In genomic region chr9:53705491-53705991, GRCm38 (mm10) we compare ENCODE assay signal across 8 mouse cellular contexts. TPM values are rescaled to one million over a fixed set of nuclear protein-coding genes. Genes with fewer than 3 reads are reported as not detected.
A peak's percentile ranks its signal among the peaks of the same experiment; 100 is the strongest.
DNase-seq lines count a peak whose midpoint lies in the region; ATAC-seq and TF ChIP-seq lines count a peak whose summit lies in the region.

No protein-coding gene starts in this region.

- no peaks in the 10 kb centered on the region for H3K79me2 ChIP-seq in macrophage (ENCODE audit: inconsistent target)

- H3K9ac ChIP-seq in heart, embryonic 13.5 days, result no peak overlapping the region

- no peak for TF ChIP-seq POLR2A in cortical plate, adult 2 months (IDR thresholded peaks at IDR 0.05; ENCODE audit: extremely low read depth, insufficient read depth, low read length)

- H3K36me3 ChIP-seq in heart, embryonic 13.5 days, result no peaks in the 10 kb centered on the region
- H3K36me3 ChIP-seq in macrophage (ENCODE audit: inconsistent target), result no peaks in the 10 kb centered on the region

- no peak overlapping the region for H3K27ac ChIP-seq in cortical plate, adult 2 months (ENCODE audit: insufficient read depth, low read length)
- no peak overlapping the region for H3K27ac ChIP-seq in heart, embryonic 13.5 days (replicated peaks)
- 0 out of 2 replicates have a peak overlapping the region, but pooled peaks have one; percentile 13 for H3K27ac ChIP-seq in macrophage

- WGBS in heart, embryonic 13.5 days, result under 1% methylated on average over 28 of the region's 28 CpGs
- 2% methylated on average over 27 of the region's 28 CpGs for WGBS in macrophage (ENCODE audit: missing documents)

- peak; percentile 11 for DNase-seq in left cerebral cortex, adult 11 months (ENCODE audit: low spot score)
- no peak for DNase-seq in left cerebral cortex, adult 8-10 months (ENCODE audit: low spot score in 2 of 2)
- peak; percentile 39 to 53 for DNase-seq in left cerebral cortex, postnatal 10 days (ENCODE audit: extremely low spot score in 1 of 2, low spot score in 2 of 2)
- DNase-seq in spleen, adult 12 weeks (ENCODE audit: low spot score), result peak; percentile 34
- no peak for DNase-seq in T-cell, adult 2 months (ENCODE audit: low spot score)

- H3K4me1 ChIP-seq in cortical plate, adult 2 months (ENCODE audit: control insufficient read depth, insufficient read depth, low read length), result no peaks in the 10 kb centered on the region
- H3K4me1 ChIP-seq in heart, embryonic 13.5 days, result peaks cover 9% of the 10 kb centered on the region

- TF ChIP-seq CTCF in cortical plate, adult 2 months (IDR thresholded peaks at IDR 0.05; ENCODE audit: extremely low read depth, insufficient read depth, low read length), result no peak

- H3K27me3 ChIP-seq in heart, embryonic 13.5 days (replicated peaks), result 0 out of 2 replicates have a peak, but pooled peaks cover 19% of the 10 kb centered on the region

- peak overlapping the region; percentile 82 for H3K4me2 ChIP-seq in heart, embryonic 13.5 days

- no peaks in the 10 kb centered on the region for H3K9me3 ChIP-seq in heart, embryonic 13.5 days

- no peak for ATAC-seq in heart, embryonic 13.5 days (ENCODE audit: extremely low read depth, insufficient number of reproducible peaks, low FRiP score, low TSS enrichment)

- peak overlapping the region; percentile 80 for H3K4me3 ChIP-seq in cortical plate, adult 2 months (ENCODE audit: insufficient read depth, low read length)
- H3K4me3 ChIP-seq in heart, embryonic 13.5 days, result peak overlapping the region; percentile 53
- H3K4me3 ChIP-seq in macrophage (ENCODE audit: inconsistent target), result peak overlapping the region; percentile 41

- intact Hi-C loops in left cerebral cortex, postnatal 10 days (cut with DNase I), result no loop called here

RNA-seq across cellular contexts. Expression of gene Rab39, which starts 0.5 kb away (rescaled TPM):
- total RNA-seq in left cerebral cortex, adult 8-10 months (2022), result 1 to 10 TPM; 1.1 to 2.0 (median 1.3) TPM
- 0.45 and 0.69 TPM in 2 replicates for polyA plus RNA-seq in cortical plate, adult 2 months (2012; rRNA removed)
- polyA plus RNA-seq in heart, embryonic 13.5 days (2015; fragmentation: Nextera tagmentation; extraction: Ambion mirVana), result 0.36 TPM in 2 replicates
- 1 to 10 TPM; 1.2 to 1.7 TPM for total RNA-seq in left cerebral cortex, postnatal 10 days (2021)
- 1 to 10 TPM in 13 of 26 experiments, under 1 TPM in 11, not detected in 2; 0.25 to 6.6 (median 1.2) TPM for total RNA-seq in macrophage (2018; cell fraction: chromatin; rRNA removed)
- 1 to 10 TPM in 16 of 26 experiments, under 1 TPM in 10; 0.42 to 4.9 (median 1.2) TPM for total RNA-seq in macrophage (2018; cell fraction: cytosol; rRNA removed)
- total RNA-seq in macrophage (2018; cell fraction: nucleus; rRNA removed), result 1 to 10 TPM in 14 of 26 experiments, under 1 TPM in 12; 0.24 to 6.4 (median 1.3) TPM
- polyA plus RNA-seq in macrophage (2018), result 0.79 to 1.9 TPM (median 1.4 TPM) in 3 replicates

RNA-seq across cellular contexts. Expression of gene Cul5, which starts 35.7 kb away (rescaled TPM):
- total RNA-seq in left cerebral cortex, adult 8-10 months (2022), result 10 to 100 TPM; 46.2 to 53.1 (median 52.5) TPM
- 20.3 and 21.4 TPM in 2 replicates for polyA plus RNA-seq in cortical plate, adult 2 months (2012; rRNA removed)
- 21.4 and 26.2 TPM in 2 replicates for polyA plus RNA-seq in heart, embryonic 13.5 days (2015; fragmentation: Nextera tagmentation; extraction: Ambion mirVana)
- total RNA-seq in left cerebral cortex, postnatal 10 days (2021), result 10 to 100 TPM; 51.4 to 57.6 TPM
- total RNA-seq in macrophage (2018; cell fraction: chromatin; rRNA removed), result 10 to 100 TPM; 25.4 to 61.7 (median 44.6) TPM
- total RNA-seq in macrophage (2018; cell fraction: cytosol; rRNA removed), result 10 to 100 TPM; 19.5 to 29.0 (median 23.9) TPM
- 10 to 100 TPM; 17.0 to 60.2 (median 32.4) TPM for total RNA-seq in macrophage (2018; cell fraction: nucleus; rRNA removed)
- polyA plus RNA-seq in macrophage (2018), result 12.7 to 19.8 TPM (median 18.2 TPM) in 3 replicates

Comparison
In these comparisons a context has a peak if more than half of its experiments do, and no peak if none do; other contexts are left out.
1. DNase-seq: peak in left cerebral cortex, adult 11 months (single experiment), left cerebral cortex, postnatal 10 days (2 of 2) and spleen, adult 12 weeks (single experiment); none in left cerebral cortex, adult 8-10 months (0 of 2) and T-cell, adult 2 months (single experiment).
2. Peak in every context shown above with its lines, with median percentiles within 50 percentile points of each other: H3K4me3 ChIP-seq.